Mouse (Mus musculus) hindbrain, embryonic 16.5 days (tissue): ENCODE data around the gene Son. TPM values are rescaled to one million over a fixed set of nuclear protein-coding genes. Genes with fewer than 3 reads are reported as not detected.

Experiments
- ATAC-seq: fragments of 200-750 bp; cut with Nextera tagmentation; 2 replicates; pipeline ENCODE4 v1.8.0; 2017; ENCODE audit warnings: moderate TSS enrichment, moderate library complexity
- H3K27ac ChIP-seq: fragments of 300-500 bp; sonication (generic); 2 replicates; pipeline ENCODE4 v1.5.1; 2014; ENCODE audit warnings: low read depth, mild to moderate bottlenecking, control low read depth, low read length, moderate library complexity
- H3K27me3 ChIP-seq: fragments of 300-500 bp; sonication (generic); replicated peaks from 2 replicates; pipeline ENCODE4 v1.6.1; 2014; ENCODE audit warnings: low read length; ENCODE audit not compliant: control insufficient read depth, insufficient read depth
- H3K36me3 ChIP-seq: fragments of 300-500 bp; sonication (generic); 2 replicates; pipeline ENCODE4 v1.6.1; 2014; ENCODE audit warnings: mild to moderate bottlenecking, low read length, moderate library complexity, mixed read lengths; ENCODE audit not compliant: control insufficient read depth, insufficient read depth
- H3K4me1 ChIP-seq: fragments of 300-500 bp; sonication (generic); 2 replicates; pipeline ENCODE4 v1.6.1; 2014; ENCODE audit warnings: low read depth, low read length; ENCODE audit not compliant: control insufficient read depth, insufficient read depth
- H3K4me2 ChIP-seq: fragments of 300-500 bp; sonication (generic); 2 replicates; pipeline ENCODE4 v1.6.1; 2014; ENCODE audit warnings: mild to moderate bottlenecking, low read length, control low read depth, moderate library complexity
- H3K4me3 ChIP-seq: fragments of 300-500 bp; sonication (generic); 2 replicates; pipeline ENCODE4 v1.5.1; 2014; ENCODE audit warnings: mild to moderate bottlenecking, low read length, control low read depth, moderate library complexity
- H3K9ac ChIP-seq: fragments of 300-500 bp; sonication (generic); 2 replicates; pipeline ENCODE4 v1.6.1; 2014; ENCODE audit warnings: low read depth, mild to moderate bottlenecking, control low read depth, low read length, moderate library complexity
- H3K9me3 ChIP-seq: fragments of 300-500 bp; sonication (generic); 2 replicates; pipeline ENCODE4 v1.6.1; 2014; ENCODE audit warnings: mild to moderate bottlenecking, low read length, moderate library complexity; ENCODE audit not compliant: control insufficient read depth
- WGBS: fragments of 180-500 bp; shearing (Covaris S2); extraction: QIAGEN DNeasy Blood & Tissue Kit; methylation state at CpG from one replicate; pipeline ENCODE4 v1.1.7; 2014; 5-methylcytosine and 5-hydroxymethylcytosine counted together
- polyA plus RNA-seq: library from polyadenylated mRNA; unstranded; fragments of >200 nt; fragmentation: Nextera tagmentation; extraction: Ambion mirVana; gene quantifications from 2 replicates; pipeline ENCODE4 v1.2.1, GENCODE M21; 2015

Son gene
- polyA plus RNA-seq, 1 experiment from 2014 or later: 89.4 TPM

- peak overlapping the region; percentile 81 for H3K4me3 ChIP-seq
- peaks cover 4% of the 10 kb centered on the region; the same call in 1 of the 2 replicates for H3K36me3 ChIP-seq
- no peak overlapping the region; the same call in none of the 2 replicates for H3K27ac ChIP-seq
- peak overlapping the region; percentile 81 for H3K9ac ChIP-seq
- no peaks in the 10 kb centered on the region for H3K9me3 ChIP-seq
- ATAC-seq: no peak
- H3K27me3 ChIP-seq: no peaks in the 10 kb centered on the region
- under 1% methylated on average over 11 of the region's 11 CpGs for WGBS
- peaks cover 14% of the 10 kb centered on the region for H3K4me1 ChIP-seq
- peak overlapping the region; percentile 80 for H3K4me2 ChIP-seq
Measured at GRCm38 (mm10) chr16:91645995-91646602, 1.2 kb upstream of the Son start.

GRCm38 (mm10) chr16:91646681-91647419 lies 456 bp upstream of the Son start, which contains the start of gene Gart:
Gart (minus strand) TSS chr16:91646952.
- WGBS: under 1% methylated on average over 56 of the region's 59 CpGs
- Histone ChIP-seq H3K9ac (peak within 1 kb of the TSS; percentile 84), H3K9me3 (no peaks in the 10 kb centered on the region), H3K4me3 (peak within 1 kb of the TSS; percentile 81), H3K36me3 (peaks cover under 1% of the 10 kb centered on the region), H3K4me1 (peaks cover 14% of the 10 kb centered on the region), H3K27me3 (no peaks in the 10 kb centered on the region), H3K27ac (peak within 1 kb of the TSS; percentile 100), H3K4me2 (peak within 1 kb of the TSS; percentile 80)
- ATAC-seq: peak; percentile 91

- Histone ChIP-seq H3K27ac (peak overlapping the region; percentile 97), H3K36me3 (peaks cover 5% of the 10 kb centered on the region), H3K4me2 (peak overlapping the region; percentile 65), H3K4me1 (peaks cover 14% of the 10 kb centered on the region), H3K9ac (peak overlapping the region; percentile 84), H3K4me3 (peak overlapping the region; percentile 81), H3K27me3 (no peaks in the 10 kb centered on the region), H3K9me3 (no peaks in the 10 kb centered on the region)
- 0% methylated on average over 22 of the region's 25 CpGs for WGBS
- peak; percentile 28 for ATAC-seq
Measured at GRCm38 (mm10) chr16:91648220-91648550, 879 bp downstream of the Son start.

- Histone ChIP-seq H3K9ac (no peak overlapping the region), H3K27me3 (no peaks in the 10 kb centered on the region), H3K4me2 (peak overlapping the region; percentile 61), H3K4me1 (peaks cover 14% of the 10 kb centered on the region), H3K27ac (no peak overlapping the region), H3K36me3 (peaks cover 5% of the 10 kb centered on the region), H3K9me3 (no peaks in the 10 kb centered on the region), H3K4me3 (peak overlapping the region; percentile 28)
- no peak for ATAC-seq
- 57% methylated on average over 3 of the region's 3 CpGs for WGBS
Measured at GRCm38 (mm10) chr16:91649246-91649645, 1.9 kb downstream of the Son start.

- Histone ChIP-seq H3K4me1 (peaks cover 14% of the 10 kb centered on the region), H3K36me3 (peaks cover 8% of the 10 kb centered on the region), H3K27me3 (no peaks in the 10 kb centered on the region), H3K9me3 (no peaks in the 10 kb centered on the region), H3K27ac (no peak overlapping the region), H3K9ac (no peak overlapping the region), H3K4me2 (no peak overlapping the region), H3K4me3 (no peak overlapping the region)
- ATAC-seq: no peak
Measured at GRCm38 (mm10) chr16:91649781-91650180, 2.5 kb downstream of the Son start.

- 84% methylated on average over 3 of the region's 3 CpGs for WGBS
- no peaks in the 10 kb centered on the region for H3K9me3 ChIP-seq
- H3K4me1 ChIP-seq: peaks cover 10% of the 10 kb centered on the region
- no peaks in the 10 kb centered on the region for H3K27me3 ChIP-seq
- peaks cover 30% of the 10 kb centered on the region for H3K36me3 ChIP-seq
- H3K4me3 ChIP-seq: no peak overlapping the region
- ATAC-seq: no peak
- no peak overlapping the region for H3K4me2 ChIP-seq
- no peak overlapping the region for H3K27ac ChIP-seq
- no peak overlapping the region for H3K9ac ChIP-seq
Measured at GRCm38 (mm10) chr16:91652191-91652590, 4.9 kb downstream of the Son start.

- Histone ChIP-seq H3K9ac (no peak overlapping the region), H3K27ac (no peak overlapping the region), H3K4me3 (no peak overlapping the region), H3K9me3 (no peaks in the 10 kb centered on the region), H3K27me3 (no peaks in the 10 kb centered on the region), H3K4me1 (peaks cover under 1% of the 10 kb centered on the region; the same call in 1 of the 2 replicates), H3K4me2 (no peak overlapping the region), H3K36me3 (peaks cover 61% of the 10 kb centered on the region)
- WGBS: 93% methylated on average over 7 of the region's 9 CpGs
- no peak for ATAC-seq
Measured at GRCm38 (mm10) chr16:91655285-91655684, 8.0 kb downstream of the Son start.

GRCm38 (mm10) chr16:91657285-91657684 lies 10.0 kb downstream of the Son start:
- Histone ChIP-seq H3K36me3 (peaks cover 65% of the 10 kb centered on the region), H3K4me2 (no peak overlapping the region), H3K4me3 (no peak overlapping the region), H3K9me3 (no peaks in the 10 kb centered on the region), H3K4me1 (no peaks in the 10 kb centered on the region), H3K27ac (no peak overlapping the region), H3K9ac (no peak overlapping the region), H3K27me3 (no peaks in the 10 kb centered on the region)
- ATAC-seq: 0 out of 2 replicates have a peak, but pooled peaks have one; percentile 45
- 97% methylated on average over 17 of the region's 17 CpGs for WGBS

- Histone ChIP-seq H3K4me2 (no peak overlapping the region), H3K4me1 (no peaks in the 10 kb centered on the region), H3K27me3 (no peaks in the 10 kb centered on the region), H3K4me3 (no peak overlapping the region), H3K27ac (no peak overlapping the region), H3K9me3 (no peaks in the 10 kb centered on the region), H3K9ac (no peak overlapping the region), H3K36me3 (peaks cover 70% of the 10 kb centered on the region)
- WGBS: 95% methylated on average over 5 of the region's 5 CpGs
- no peak for ATAC-seq
Measured at GRCm38 (mm10) chr16:91658471-91658870, 11.2 kb downstream of the Son start.
